19 mouse cellular contexts compared by ENCODE assay signal in the genomic region with DNA sequence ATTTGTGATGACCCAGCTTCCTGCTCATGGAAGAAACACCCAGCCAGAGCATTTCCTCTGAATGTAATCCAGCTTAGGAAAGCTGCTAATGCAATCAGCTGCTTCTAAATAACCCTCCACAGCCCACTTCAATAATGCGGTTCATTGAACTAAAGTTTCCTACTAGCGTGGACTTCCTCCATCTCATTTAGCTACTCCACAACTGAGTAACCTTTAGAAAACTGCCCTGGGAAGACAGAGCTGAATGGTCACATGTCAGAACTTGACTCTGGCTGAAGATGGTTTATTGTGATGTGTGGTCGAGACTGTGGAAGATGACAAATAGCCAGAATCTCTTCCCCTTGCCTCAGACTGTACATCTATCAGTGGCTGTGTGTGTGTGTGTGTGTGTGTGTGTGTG. TPM values are rescaled to one million over a fixed set of nuclear protein-coding genes. Genes with fewer than 3 reads are reported as not detected.
DNase-seq lines count a peak whose midpoint lies in the region; ATAC-seq and TF ChIP-seq lines count a peak whose summit lies in the region.
"Had no signal": no experiment of that assay in that cellular context is flagged by ENCODE, and none has a peak within 500 bp of the region (broad histone marks: within the 10 kb centered on the region; RNA-seq: fewer than 3 reads in every experiment).

No protein-coding gene starts in this region.

- no peak overlapping the region for H3K9ac ChIP-seq in heart, postnatal 0 days (replicated peaks; ENCODE audit: low read depth, low read length)
- H3K9ac ChIP-seq in midbrain, embryonic 15.5 days, result no peak overlapping the region
- H3K9ac ChIP-seq: forebrain, embryonic 15.5 days; kidney, embryonic 15.5 days; limb, embryonic 15.5 days had no signal

- H3K36me3 ChIP-seq in heart, postnatal 0 days (replicated peaks; ENCODE audit: control insufficient read depth, insufficient read depth, low read length), result no peaks in the 10 kb centered on the region
- H3K36me3 ChIP-seq in splenic B cell, adult 2 months (ENCODE audit: control insufficient read depth, insufficient read depth, low read length, poor library complexity, severe bottlenecking), result no peaks in the 10 kb centered on the region
- H3K36me3 ChIP-seq in midbrain, embryonic 15.5 days (replicated peaks), result no peaks in the 10 kb centered on the region
- H3K36me3 ChIP-seq: forebrain, embryonic 15.5 days; G1E; kidney, embryonic 15.5 days; limb, embryonic 15.5 days had no signal

- no peaks in the 10 kb centered on the region for H3K4me1 ChIP-seq in heart, postnatal 0 days (ENCODE audit: control insufficient read depth, insufficient read depth)
- H3K4me1 ChIP-seq in midbrain, embryonic 15.5 days, result no peaks in the 10 kb centered on the region
- H3K4me1 ChIP-seq: kidney, embryonic 15.5 days; limb, embryonic 15.5 days had no signal

- H3K4me3 ChIP-seq in heart, postnatal 0 days (ENCODE audit: low read depth, low read length), result no peak overlapping the region
- no peak overlapping the region for H3K4me3 ChIP-seq in midbrain, embryonic 15.5 days
- H3K4me3 ChIP-seq: forebrain, embryonic 15.5 days; kidney, embryonic 15.5 days; limb, embryonic 15.5 days had no signal

- peak; percentile 24; the same call in 1 of the 2 replicates for ATAC-seq in heart, postnatal 0 days (ENCODE audit: insufficient read depth, low read depth)
- no peak for ATAC-seq in midbrain, embryonic 15.5 days (replicated peaks)
- ATAC-seq: forebrain, embryonic 15.5 days had no signal

- peak; percentile 21 for DNase-seq in gastrocnemius, postnatal 25 days
- DNase-seq in gastrocnemius, postnatal 10 days, result no peak
- peak; percentile 3 for DNase-seq in lung, postnatal 36 days
- no peak for DNase-seq in lung, adult 18-20 months
- no peak for DNase-seq in heart, postnatal 0 days (ENCODE audit: low spot score)
- peak; percentile 34 for DNase-seq in splenic B cell, adult 2 months (ENCODE audit: low read depth, low spot score)
- no peak for DNase-seq in adrenal gland, adult 18-20 months (ENCODE audit: low spot score in 2 of 2)
- DNase-seq: adrenal gland, adult 8-10 months; cerebellum, adult 8-10 months; embryo, embryonic 11 days; lung, postnatal 10 days had no signal

- no peak overlapping the region; the same call in 1 of the 2 replicates for H3K27ac ChIP-seq in heart, postnatal 0 days (ENCODE audit: low read depth)
- no peak overlapping the region for H3K27ac ChIP-seq in midbrain, embryonic 15.5 days
- H3K27ac ChIP-seq: forebrain, embryonic 15.5 days; kidney, embryonic 15.5 days; limb, embryonic 15.5 days had no signal

- TF ChIP-seq CTCF in heart, postnatal 0 days (IDR thresholded peaks at IDR 0.05; ENCODE audit: low read depth), result no peak

- H3K9me3 ChIP-seq in heart, postnatal 0 days (replicated peaks; ENCODE audit: control insufficient read depth, low read length), result no peaks in the 10 kb centered on the region
- no peaks in the 10 kb centered on the region for H3K9me3 ChIP-seq in midbrain, embryonic 15.5 days
- H3K9me3 ChIP-seq: forebrain, embryonic 15.5 days; G1E; kidney, embryonic 15.5 days; limb, embryonic 15.5 days had no signal

- no peaks in the 10 kb centered on the region for H3K27me3 ChIP-seq in heart, postnatal 0 days (ENCODE audit: control insufficient read depth, insufficient read depth, low read length)
- no peaks in the 10 kb centered on the region for H3K27me3 ChIP-seq in splenic B cell, adult 2 months (ENCODE audit: control insufficient read depth, insufficient read depth, low read length, poor library complexity, severe bottlenecking)
- H3K27me3 ChIP-seq in midbrain, embryonic 15.5 days (replicated peaks), result no peaks in the 10 kb centered on the region
- H3K27me3 ChIP-seq: forebrain, embryonic 15.5 days; kidney, embryonic 15.5 days; limb, embryonic 15.5 days had no signal

- TF ChIP-seq EP300 in heart, postnatal 0 days (IDR thresholded peaks at IDR 0.05; ENCODE audit: low read depth), result no peak

- 52% methylated on average over 3 of the region's 3 CpGs for WGBS in heart, postnatal 0 days
- WGBS in midbrain, embryonic 15.5 days, result 76% methylated on average over 3 of the region's 3 CpGs

- no peak overlapping the region for H3K4me2 ChIP-seq in heart, postnatal 0 days (ENCODE audit: low read depth, low read length)
- no peak overlapping the region for H3K4me2 ChIP-seq in midbrain, embryonic 15.5 days
- H3K4me2 ChIP-seq: forebrain, embryonic 15.5 days; kidney, embryonic 15.5 days; limb, embryonic 15.5 days; midbrain, embryonic 11.5 days had no signal

RNA-seq across cellular contexts. Expression of gene Ctla4, which starts 12.4 kb away (rescaled TPM):
- not detected for total RNA-seq in gastrocnemius, postnatal 25 days (2021)
- not detected for total RNA-seq in gastrocnemius, postnatal 10 days (2021)
- 0.19 TPM in 1 of 2 replicates, not detected in the other for total RNA-seq in heart, postnatal 0 days (2014; rRNA removed; ENCODE audit: low replicate concordance)
- polyA plus RNA-seq in heart, postnatal 0 days (2015; fragmentation: Nextera tagmentation; extraction: Ambion mirVana), result not detected in 2 replicates
- polyA plus RNA-seq in midbrain, embryonic 15.5 days (2015; fragmentation: Nextera tagmentation; extraction: Ambion mirVana), result not detected in 2 replicates
- total RNA-seq in adrenal gland, adult 18-20 months (2021), result not detected
- total RNA-seq: adrenal gland, adult 8-10 months; gastrocnemius, adult 8-10 months; left cerebral cortex, postnatal 14 days had no signal
- polyA plus RNA-seq: forebrain, embryonic 15.5 days; G1E; kidney, embryonic 15.5 days; midbrain, embryonic 11.5 days had no signal

Comparison
In these comparisons a context has a peak if more than half of its experiments do, and no peak if none do; other contexts are left out.
1. DNase-seq: peak in gastrocnemius, postnatal 25 days (single experiment), lung, postnatal 36 days (single experiment) and splenic B cell, adult 2 months (single experiment); none in gastrocnemius, postnatal 10 days (single experiment), lung, adult 18-20 months (0 of 2), heart, postnatal 0 days (single experiment) and adrenal gland, adult 18-20 months (0 of 2).